Mouse (Mus musculus): ENCODE measurements around the gene Ak8.

GRCm38 (mm10) chr2:28796298-28796697, 96.3 kb downstream of the Ak8 start:
- TF ChIP-seq CTCF (IDR thresholded peaks at IDR 0.05; ENCODE audit: borderline replicate concordance, extremely low read depth, insufficient read depth, insufficient read length) (no peak), POLR2A (IDR thresholded peaks at IDR 0.05; ENCODE audit: borderline replicate concordance, extremely low read depth, insufficient read depth, insufficient read length, poor library complexity, severe bottlenecking) (no peak)
